Mouse (Mus musculus) embryonic fibroblast, embryonic 13.5 days (primary cell): ENCODE data around the gene Maml1. TPM values are rescaled to one million over a fixed set of nuclear protein-coding genes. Genes with fewer than 3 reads are reported as not detected.

ENCODE experiments used
- H3K27ac ChIP-seq: 2 replicates; pipeline ENCODE4 v1.5.1; 2012; ENCODE audit warnings: low read length, control low read depth, inconsistent platforms; ENCODE audit not compliant: insufficient read depth
- H3K4me1 ChIP-seq: 2 replicates; pipeline ENCODE4 v1.6.1; 2011; ENCODE audit warnings: low read length; ENCODE audit not compliant: control insufficient read depth, insufficient read depth
- H3K4me3 ChIP-seq: 2 replicates; pipeline ENCODE4 v1.5.1; 2011; ENCODE audit warnings: mild to moderate bottlenecking, control low read depth, low read length; ENCODE audit not compliant: insufficient read depth
- CTCF ChIP-seq: IDR thresholded peaks from 2 replicates; pipeline ENCODE4 v1.5.1; 2011; ENCODE audit warnings: mild to moderate bottlenecking, control low read depth, low read length, moderate library complexity, borderline replicate concordance; ENCODE audit not compliant: insufficient read depth
- POLR2A ChIP-seq: IDR thresholded peaks from 2 replicates; pipeline ENCODE4 v1.6.1; 2011; ENCODE audit warnings: low read depth, mild to moderate bottlenecking, control low read depth, low read length, moderate library complexity
- polyA plus RNA-seq: library from polyadenylated mRNA; stranded (reverse); fragments of >200 nt; gene quantifications from 2 replicates; pipeline ENCODE4 v1.2.4, GENCODE M21; 2011; ENCODE audit warnings: low read depth; ENCODE audit not compliant: missing spikeins, insufficient read length

The Maml1 gene
- polyA plus RNA-seq, 1 experiment: 37.3 TPM

DNA sequence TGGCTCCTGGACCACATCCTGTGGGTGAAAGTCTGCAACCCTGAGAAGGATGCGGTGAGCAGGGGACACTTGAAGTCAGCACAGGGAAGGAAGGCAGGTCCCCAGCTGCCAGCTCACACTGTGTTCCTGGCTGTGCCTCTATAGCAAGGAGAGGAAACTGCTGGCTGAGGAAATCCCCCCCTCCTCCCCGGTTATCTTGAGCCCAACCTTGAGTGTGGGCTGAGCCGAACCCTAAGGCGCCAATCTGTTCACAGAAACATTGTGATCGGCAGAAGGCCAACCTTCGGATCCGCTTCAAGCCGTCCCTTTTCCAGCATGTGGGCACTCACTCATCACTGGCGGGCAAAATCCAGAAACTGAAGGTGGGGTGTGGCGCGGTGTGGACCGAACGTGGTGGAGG, 59.1 kb downstream of the Maml1 start:
- Histone ChIP-seq H3K4me1 (peaks cover 15% of the 10 kb centered on the region; the same call in 1 of the 2 replicates), H3K4me3 (no peak overlapping the region), H3K27ac (no peak overlapping the region)
- TF ChIP-seq POLR2A: no peak

DNA sequence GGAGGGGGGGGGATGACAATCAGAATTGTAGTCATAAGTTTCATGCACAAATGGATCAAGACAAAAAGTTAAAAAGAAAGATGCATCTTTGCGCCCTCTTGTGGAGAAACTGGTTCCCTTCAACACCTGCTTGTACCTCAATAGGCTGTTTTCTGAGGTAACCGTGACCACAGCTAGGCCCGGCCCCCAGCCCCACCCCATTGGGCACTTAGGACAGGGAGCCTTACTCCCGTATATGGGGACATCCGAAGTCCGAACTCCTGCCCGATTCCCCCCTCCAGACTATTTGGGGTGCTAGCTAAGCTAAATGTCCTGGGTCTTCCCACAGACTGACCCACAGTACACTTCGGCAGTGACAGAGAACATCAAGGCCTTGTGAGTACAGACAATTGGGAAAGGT, 60.7 kb downstream of the Maml1 start:
- no peak overlapping the region for H3K27ac ChIP-seq
- no peak overlapping the region for H3K4me3 ChIP-seq
- no peak for TF ChIP-seq POLR2A
- TF ChIP-seq CTCF: no peak
- H3K4me1 ChIP-seq: peaks cover 15% of the 10 kb centered on the region; the same call in 1 of the 2 replicates

DNA sequence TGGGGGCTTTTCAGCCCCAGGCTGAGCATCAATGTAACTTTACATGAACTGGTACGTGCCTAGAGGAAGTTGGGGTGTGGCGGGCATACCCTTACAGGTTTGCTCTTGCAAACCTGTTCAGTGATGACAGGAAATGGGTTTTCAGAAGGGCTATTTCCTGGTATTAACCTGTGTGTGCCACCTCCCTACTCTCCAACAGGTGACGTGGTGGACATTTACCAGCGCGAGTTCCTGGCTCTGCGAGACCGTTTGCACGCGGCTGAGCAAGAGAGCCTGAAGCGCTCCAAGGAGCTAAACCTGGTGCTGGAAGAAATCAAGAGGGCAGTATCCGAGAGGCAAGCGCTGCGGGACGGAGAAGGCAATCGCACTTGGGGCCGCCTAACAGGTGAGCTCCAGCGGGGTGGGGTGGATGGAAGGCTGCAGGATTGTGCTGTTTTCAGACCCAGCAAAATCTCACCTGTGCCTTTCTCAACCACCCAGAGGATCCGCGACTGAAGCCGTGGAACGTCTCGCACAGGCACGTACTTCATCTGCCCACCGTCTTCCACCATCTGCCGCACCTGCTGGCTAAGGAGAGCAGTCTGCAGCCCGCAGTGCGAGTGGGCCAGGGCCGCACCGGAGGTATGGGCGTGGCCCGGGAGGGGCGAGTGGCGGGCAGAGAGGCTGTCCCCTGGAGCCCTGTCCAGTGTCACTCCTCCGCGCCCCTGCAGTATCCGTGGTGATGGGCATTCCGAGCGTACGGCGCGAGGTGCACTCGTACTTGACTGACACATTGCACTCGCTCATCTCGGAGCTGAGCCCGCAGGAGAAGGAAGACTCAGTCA, 61.4 kb downstream of the Maml1 start:
- no peak for TF ChIP-seq CTCF
- TF ChIP-seq POLR2A: no peak
- Histone ChIP-seq H3K4me3 (no peak overlapping the region), H3K4me1 (peaks cover 9% of the 10 kb centered on the region; the same call in 1 of the 2 replicates), H3K27ac (no peak overlapping the region)

DNA sequence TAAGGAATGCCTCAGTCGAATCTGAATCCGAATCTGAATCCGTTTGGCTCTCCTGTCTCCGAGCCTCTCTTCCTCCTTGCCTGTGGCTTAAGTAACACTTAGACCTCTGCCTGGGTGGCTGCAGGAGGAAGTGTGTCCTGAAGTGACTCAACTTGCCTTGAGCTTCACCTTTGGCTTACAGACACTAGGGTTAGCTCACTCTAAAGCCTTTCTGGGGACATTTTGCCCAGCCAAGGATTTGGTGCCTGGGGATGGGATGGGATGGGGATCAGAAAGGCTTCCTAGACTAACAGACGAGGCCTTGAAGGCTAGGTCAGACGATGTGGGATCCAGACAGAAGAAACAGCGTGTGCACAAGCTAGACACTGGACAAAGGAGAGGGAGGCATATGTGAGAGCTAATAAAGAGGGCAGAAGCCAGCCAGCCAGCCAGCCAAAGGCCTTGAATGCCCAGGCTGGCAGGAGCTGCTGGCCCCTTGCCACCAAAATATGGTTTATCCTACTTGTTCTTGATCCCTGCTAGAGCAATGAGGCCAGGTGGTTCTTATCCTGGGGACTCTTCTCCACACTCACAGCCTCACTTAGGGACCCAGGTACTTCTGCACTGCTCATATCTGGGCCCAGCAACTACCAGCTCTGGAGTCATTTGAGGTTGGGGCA, 62.7 kb downstream of the Maml1 start:
- Histone ChIP-seq H3K27ac (no peak overlapping the region), H3K4me3 (no peak overlapping the region), H3K4me1 (peaks cover 9% of the 10 kb centered on the region; the same call in 1 of the 2 replicates)
- TF ChIP-seq POLR2A (no peak), CTCF (no peak)

DNA sequence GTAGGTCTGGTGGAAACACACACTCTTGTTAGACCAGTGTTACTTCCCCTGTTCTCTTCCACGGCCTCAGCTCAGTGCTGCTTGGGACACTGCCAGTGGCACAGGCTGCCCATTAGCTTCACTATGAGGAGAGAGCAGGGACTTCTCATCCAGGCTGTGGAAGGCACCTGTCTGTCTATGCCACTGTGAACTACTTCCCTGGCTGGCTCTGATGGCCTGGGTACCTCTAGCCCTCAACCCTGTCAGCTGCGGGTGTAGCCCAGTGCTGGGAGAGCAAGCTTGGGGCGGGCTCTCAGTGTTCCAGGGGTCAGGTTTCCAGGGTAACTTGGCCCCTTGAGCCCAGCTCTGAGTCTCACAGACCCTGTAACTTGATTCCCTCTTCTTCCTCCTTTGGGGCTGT, 63.3 kb downstream of the Maml1 start:
- H3K27ac ChIP-seq: no peak overlapping the region
- TF ChIP-seq POLR2A (no peak), CTCF (no peak)
- H3K4me3 ChIP-seq: no peak overlapping the region
- peaks cover 9% of the 10 kb centered on the region; the same call in 1 of the 2 replicates for H3K4me1 ChIP-seq

DNA sequence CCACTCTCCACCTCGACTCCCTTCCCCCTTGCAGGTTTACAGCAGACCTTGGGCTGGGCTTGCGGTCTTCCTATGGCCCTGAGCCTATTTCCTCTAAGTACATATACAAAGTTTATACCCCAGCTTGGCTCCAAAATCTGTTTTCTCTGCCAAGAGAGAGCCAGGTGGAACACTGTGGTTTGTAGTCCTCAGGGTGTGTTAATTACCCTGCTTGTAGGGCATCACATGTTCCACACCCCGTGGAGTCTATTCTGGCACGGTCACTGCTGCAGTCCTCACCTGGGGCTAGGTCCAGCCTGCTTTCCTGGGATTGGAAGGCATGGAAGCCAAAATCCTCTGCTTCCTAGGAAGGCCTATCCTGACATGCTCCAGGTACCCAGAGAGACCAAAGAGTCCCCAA, 64.4 kb downstream of the Maml1 start:
- no peak overlapping the region for H3K4me3 ChIP-seq
- H3K27ac ChIP-seq: no peak overlapping the region
- TF ChIP-seq CTCF (no peak), POLR2A (no peak)
- H3K4me1 ChIP-seq: peaks cover 9% of the 10 kb centered on the region; the same call in 1 of the 2 replicates

DNA sequence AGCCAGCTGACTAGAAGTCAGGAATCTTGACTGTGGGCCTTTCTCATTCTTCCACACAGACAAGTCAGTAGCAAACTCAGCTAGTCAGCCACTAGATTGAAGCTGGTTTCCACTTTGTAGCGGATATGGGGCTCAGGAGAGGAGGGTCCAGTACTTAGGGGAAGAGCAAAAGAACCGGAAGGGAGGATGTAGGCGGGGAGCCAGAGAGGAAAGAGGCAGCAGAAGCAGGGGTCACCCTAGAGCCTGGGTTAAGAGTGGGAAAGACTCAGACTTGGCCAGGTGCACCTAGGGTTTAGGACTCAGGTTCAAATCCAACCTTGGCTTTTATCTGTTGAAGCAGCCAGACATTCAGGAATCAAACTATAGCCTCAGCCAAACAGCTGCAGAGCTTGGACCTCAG, 64.9 kb downstream of the Maml1 start:
- TF ChIP-seq CTCF: no peak
- no peak for TF ChIP-seq POLR2A
- Histone ChIP-seq H3K4me3 (no peak overlapping the region), H3K27ac (no peak overlapping the region), H3K4me1 (peaks cover 9% of the 10 kb centered on the region; the same call in 1 of the 2 replicates)

DNA sequence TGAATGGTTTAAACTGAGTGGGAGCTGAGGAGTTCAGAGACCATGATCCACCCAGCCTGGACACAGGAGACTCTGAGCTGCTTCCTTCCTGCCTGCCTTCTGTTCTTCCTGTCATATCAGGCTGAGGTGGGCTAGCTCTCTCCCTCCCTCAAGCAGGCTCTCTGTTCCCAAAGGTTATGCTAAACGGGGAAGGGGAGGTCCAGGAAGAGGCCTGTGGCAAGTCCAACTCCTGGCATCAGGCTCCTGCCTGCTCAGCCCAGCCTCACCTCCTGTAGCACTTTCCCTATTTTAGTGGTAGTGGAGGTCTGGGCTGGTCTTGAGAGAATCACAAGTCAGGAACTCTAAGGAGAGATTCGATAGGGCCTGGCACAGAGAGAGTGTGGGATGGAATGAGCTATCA, 65.7 kb downstream of the Maml1 start:
- peaks cover 9% of the 10 kb centered on the region; the same call in 1 of the 2 replicates for H3K4me1 ChIP-seq
- TF ChIP-seq POLR2A: no peak
- TF ChIP-seq CTCF: no peak
- no peak overlapping the region for H3K27ac ChIP-seq
- H3K4me3 ChIP-seq: peak overlapping the region; percentile 92

DNA sequence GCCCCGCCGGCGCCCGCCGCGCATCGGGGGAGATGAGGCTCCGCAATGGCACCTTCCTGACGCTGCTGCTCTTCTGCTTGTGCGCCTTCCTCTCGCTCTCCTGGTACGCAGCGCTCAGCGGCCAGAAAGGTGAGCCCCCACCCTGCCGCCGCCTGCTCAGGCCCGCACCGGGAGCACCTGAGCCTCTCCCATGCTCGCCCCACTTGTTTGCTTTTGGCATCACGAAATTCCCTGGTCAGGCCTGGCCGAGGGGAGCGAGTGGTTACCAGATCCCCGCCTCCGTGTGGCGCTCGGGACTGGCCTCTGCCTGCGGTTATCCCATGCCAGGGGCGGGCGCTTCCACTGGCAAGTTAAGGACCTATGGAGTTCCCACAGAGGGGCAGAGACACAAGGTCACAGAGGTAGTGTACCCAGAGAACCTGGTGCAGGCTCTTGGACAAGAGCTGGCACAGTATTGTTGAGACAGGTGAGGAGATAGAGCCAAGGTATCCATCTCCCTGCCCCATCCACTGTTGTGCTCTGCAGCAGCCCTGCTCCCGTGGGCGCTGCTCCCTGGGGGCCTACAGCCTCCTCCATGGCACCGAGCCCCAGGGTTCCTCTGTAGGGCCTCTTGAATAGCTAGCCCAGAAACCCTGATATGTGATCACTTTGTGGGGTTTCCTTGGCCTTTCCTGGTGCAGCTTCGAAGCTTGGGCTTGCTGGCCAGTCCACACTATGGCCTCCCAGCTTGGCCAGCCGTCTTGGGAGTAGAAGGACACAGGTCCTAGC, 66.3 kb downstream of the Maml1 start:
- TF ChIP-seq POLR2A (no peak), CTCF (no peak)
- H3K4me1 ChIP-seq: peaks cover 6% of the 10 kb centered on the region; the same call in 1 of the 2 replicates
- H3K27ac ChIP-seq: no peak overlapping the region
- peak overlapping the region; percentile 92 for H3K4me3 ChIP-seq
